Mouse (Mus musculus): ENCODE measurements at regions not wholly inside any gene's neighbourhood (a gene's known extent, or its start where the extent isn't known, plus 50 kb on each side); places are given as distances from the start of the nearest gene placed in this dataset.

DNA sequence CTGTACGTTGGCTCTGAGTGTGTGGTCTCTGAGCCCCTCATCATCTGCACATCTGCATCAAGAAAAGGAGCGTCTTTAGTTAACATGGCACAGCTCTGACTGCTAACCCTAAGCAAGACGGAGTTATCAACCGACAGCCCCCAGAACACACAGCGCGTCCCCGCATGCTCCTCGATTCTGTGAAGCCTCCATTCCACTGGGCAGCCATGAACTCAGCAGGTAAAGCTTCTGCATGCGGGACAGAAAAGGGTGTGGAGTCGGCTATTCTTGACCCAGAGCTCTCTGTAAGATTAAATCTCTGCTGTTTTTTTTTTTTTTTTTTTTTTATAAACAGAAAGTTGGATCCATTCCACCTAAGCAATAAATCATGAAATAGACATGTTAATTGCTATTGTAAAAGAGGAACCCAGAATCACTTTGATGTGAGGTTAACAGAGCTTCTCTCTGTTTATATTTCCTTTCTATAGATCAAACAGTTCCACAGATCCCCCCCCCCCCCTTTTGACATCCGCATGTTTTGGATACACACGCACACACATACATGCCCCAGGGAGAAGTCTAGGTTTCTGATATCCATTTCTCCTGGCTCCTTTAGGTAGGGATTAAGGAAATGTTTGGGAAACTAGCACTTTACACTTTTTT is 328.9 kb downstream of the Mex3b start:
- DNase-seq, result no peak

DNA sequence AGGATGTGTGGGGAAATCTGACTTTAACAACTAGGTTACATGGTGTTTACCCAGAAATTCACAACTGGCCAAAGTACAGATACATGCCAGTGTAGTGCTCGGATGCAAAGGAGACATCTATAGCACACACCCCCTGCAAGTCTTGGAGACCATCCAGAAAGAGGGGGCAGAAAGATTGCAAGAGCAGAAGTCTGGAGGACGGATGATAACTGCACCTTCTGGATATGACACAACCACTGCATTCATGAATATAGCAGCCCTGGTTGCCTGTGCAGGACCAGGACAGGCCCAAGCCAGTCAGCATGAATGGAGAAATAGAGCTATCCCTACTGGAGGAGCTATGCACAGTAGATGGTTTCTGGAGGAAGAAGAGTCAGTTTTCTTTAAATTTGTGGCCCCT is 330.4 kb downstream of the Mex3b start:
- no peak for DNase-seq

DNA sequence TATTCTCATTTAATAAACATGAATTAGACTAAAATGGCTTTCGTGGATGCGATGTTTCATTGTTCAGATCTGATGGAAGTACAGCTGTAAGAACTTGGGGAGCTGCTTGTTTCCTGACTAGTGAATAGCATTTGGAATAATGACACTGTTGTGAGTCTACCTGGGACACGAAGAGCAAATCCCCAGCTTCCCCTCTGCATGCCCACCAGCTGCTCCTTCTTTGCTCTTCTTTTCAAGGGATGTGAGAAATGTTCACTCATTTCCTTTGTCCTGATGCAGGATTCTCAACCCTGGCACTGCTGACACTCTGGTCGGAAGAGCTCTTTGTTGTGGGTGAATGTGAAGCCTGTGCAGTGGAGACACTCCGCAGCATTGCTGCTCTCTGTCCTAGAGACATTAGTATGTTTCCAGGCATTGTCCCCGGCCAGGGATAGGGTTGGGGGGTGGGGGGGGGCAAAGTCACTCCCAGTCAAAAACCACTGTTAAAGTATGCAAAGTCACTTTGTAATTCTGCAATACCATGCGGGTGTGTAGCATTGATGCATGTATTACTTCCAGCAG is 334.1 kb downstream of the Mex3b start:
- no peak for DNase-seq

DNA sequence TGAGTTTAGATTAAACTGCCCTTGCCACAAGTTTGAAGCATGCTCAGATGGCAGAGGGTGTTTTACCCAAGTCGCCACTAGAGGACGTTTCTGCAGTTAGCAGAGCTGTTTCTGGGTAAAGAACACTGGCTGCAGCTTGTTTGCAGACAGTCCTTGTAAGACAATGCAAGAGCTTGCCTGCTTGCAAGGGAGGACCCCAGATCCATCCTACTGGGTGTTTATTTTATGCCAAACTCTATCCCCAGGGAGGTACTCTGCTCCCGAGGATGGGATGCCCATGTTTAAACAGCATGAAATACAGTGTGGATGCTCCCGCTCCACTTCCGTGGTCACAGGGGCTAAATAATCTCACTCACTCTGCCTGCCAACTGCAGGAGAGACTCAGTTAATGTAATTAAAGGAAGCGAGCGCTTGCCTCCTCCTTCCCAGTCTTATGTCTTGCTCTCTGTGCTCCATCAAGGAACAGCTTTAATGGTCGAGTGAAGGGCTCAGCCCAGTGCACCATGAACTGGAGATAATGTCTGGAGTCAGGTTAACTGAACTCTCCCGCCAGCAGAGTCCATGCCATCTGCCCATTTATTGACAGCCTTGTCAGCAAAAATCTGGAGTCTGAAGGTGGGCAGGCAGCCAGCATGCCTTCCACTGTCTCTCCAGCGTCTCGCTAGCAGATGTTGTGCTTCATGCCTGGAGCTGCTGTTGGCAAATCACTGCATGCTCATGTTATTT is 334.8 kb downstream of the Mex3b start:
- peak; percentile 89 for DNase-seq

DNA sequence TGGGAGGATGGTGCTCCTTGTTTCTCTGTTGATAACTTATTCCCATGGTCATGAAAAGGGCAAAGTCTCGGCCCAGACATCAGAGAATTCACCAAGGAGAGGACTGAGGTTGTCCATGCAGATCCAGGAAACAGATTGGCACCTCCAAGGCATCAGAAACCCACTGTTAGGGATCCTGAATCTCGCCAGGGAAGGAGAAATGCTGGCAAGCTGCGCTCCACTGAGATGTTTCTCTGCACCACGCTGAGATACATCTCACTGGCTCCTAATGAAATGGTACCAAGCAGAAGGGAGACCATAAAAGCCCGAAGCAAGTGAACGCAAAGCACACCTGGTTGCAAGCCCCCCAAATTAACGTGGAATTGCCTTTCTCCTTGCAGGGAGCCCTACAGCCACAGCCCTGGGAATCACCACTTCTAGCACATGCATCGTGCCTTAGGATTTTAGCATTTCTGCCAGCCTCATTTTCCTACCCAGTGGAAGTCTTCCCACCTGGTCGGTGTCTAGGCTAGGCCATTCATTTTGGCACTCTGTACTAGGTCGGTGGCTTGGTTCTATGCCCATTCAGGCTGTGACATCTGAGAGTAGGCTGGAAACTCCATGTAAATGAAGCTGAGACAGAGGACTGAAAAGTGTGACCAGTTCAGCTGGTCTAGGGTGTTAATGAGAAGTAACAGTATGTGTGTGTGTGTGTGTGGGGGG is 336.3 kb downstream of the Mex3b start:
- DNase-seq, result no peak

DNA sequence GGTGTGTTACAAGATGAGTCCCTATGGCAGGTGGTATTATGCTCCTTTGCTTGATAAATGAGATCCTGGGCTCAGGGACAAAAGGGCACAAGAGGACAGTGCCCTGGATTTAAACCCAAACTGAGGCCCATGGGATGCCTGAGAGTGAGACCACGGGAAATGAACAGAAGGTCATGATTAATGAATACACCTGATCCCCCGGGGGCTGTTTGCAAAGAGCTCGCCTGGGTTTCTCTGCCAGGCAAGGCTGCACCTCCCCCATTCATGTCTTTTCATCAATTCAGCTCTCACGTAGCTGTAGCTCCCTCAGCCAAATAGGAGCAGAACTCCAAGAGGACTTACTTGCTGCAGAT is 336.9 kb downstream of the Mex3b start:
- DNase-seq, result peak; percentile 35

DNA sequence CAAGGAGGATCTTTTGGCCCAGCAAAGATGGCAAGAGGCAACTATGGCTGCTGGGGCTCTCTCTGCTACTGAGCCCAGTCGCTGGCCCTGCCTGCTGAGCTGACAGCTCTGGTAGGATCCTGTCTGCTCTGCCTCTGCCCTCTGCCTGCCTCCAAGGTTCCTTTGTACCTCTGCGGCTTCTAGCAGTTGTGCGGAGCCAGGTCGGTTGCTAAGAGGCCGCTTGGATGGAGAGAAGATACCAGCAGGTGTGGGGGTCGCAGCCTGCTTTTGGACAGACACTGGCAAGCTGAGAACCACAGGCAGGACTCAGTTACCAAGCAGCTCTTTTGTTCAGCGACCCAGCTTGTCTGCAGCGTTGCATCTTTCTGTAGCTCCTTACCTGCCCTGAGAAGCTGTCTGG is 337.6 kb downstream of the Mex3b start:
- peak; percentile 7 for DNase-seq

DNA sequence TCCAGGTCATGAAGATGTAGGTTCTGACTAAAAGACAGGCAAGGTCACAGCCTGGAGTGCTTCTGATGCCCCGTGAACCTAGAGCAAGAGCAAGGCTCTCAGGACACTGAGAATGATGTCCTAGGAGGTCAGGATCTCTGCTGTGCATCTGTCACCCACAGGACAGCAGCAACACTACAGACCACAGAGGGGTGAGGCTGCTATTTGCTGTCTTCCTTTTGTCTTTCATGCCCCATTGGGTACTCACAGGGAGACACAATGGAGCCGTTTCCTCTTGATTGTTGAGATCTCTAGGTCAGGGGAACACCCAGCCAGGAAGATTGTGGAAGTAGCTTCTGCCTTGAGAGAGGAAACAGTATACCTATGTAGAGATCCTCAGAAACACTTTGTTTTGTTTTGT is 339.9 kb downstream of the Mex3b start:
- DNase-seq, result no peak

DNA sequence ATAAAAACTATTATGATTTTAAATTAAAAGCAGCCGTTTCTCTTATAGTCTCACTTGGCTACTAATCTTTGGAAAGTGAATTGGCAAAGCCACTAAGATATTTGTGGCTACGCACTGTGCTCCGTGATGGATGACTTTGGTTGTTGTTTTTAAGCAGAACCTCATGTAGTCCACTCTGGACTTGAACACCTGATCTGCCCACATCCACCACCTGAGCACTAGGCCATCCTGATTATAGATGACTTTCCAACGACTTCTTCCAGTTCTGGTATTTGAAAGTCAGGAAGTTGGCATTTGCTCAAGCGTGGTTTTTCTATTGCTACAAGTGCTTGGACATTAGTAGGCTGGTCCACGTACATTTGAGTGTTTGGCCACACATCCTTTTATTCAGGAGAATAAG is 344.5 kb downstream of the Mex3b start:
- no peak for DNase-seq

DNA sequence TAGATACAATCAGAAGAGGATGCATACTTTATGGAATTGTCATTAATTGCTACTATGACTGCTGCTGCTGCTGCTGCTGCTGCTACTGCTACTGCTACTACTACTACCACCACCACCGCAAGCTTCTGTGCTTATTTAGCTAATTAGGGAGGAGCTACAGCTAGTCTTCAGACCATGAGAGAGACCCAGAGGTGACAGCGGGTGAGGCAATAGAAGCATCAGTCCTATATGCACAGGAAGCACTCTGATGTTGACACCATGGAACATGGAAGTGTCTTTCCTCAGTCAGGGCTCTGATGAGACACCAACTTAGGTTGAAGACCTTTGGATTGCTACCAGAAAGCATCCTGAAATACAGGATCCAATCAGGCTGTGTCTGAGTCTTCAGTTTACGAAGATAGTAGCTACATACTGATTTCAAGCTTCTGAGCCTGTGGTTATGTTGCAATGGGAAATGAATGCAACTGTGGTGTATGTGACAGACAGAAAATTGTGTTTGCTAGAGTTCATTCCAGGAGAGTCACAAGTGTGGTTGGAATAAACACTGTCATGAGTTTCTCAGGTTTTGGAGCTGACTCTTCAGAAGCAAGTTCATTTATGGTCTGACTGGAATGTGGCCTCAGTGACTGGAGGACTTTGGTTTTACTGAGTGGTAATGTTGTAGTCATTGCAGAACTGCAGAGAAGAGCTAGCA is 355.0 kb downstream of the Mex3b start:
- no peak for DNase-seq

DNA sequence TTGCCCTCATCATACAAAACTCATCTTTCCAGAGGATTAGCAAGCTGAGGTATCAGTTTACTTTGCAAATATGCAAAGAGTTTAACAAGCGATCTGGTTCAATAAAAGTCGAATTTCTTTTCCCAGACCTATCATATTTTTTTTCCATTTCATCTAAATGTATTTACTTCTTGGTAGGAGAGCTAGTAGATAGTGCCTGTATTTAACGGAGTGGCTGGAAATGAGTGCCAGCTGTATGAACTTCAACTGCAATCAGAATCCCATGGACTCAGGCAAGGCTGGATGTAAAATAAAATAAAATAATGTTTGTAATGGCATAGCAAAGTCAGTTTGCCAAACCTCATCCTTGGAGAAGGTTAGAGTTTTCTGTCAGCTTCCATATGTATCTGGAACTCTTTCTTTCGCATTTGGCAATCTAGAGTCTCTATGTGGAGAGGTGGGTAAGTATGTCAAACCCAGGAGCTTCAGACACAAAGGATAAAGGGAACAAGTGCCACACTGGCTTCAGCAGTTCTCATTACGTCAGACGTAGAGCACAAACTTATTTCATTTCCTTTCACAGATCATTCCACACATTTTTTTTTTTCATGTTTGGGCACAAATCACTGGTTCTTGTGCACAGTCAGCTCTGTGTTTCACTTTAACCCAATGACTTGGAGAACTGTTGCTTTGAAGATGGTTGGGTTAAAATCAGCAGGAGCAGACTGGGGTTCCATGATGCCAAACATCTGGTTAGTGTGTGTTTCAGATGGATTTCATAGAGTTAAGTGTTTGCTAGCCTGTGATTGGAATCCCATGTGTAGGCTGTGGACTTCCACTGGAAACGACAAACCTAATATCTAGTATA is 357.2 kb upstream of the Tmc3 start:
- no peak for DNase-seq

DNA sequence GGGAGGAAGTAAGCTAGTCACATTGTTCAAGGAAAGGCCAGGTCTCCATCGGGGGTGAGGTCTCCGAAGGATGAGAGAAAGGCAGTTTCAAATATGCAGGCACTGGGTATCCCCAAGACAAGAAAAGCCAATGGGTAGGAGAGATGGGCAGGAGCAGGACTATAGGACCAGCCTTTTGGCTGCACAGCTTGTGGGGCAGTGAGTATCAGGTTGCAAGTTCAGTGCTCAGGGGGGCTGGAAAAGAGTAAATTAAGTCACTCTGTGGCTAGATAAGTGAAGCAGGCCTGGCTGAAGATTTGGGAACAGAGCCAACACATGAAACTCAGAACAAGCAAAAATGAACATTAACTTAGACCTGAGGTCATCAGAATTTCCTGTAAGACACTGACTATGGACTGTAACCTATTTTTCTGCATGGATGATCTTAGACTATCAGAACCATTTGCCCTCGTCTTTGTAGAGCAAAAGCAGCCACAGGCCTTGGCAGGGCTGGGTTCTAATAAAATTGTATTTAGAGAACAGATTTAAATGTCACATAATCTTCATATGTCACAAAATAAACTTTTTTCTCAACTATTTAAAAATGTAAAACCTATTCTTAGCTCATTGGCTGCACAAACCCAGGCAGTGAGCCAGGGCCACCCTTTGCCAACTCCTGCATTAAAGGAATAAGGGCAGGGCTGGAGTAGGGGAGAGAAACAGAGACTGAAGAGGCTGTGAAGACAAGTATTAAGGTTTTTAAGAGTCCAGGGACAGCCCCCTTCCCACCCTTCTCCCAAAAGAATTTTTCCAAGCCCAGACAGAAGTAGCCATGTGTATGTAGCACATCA is 354.0 kb upstream of the Tmc3 start:
- DNase-seq, result no peak

DNA sequence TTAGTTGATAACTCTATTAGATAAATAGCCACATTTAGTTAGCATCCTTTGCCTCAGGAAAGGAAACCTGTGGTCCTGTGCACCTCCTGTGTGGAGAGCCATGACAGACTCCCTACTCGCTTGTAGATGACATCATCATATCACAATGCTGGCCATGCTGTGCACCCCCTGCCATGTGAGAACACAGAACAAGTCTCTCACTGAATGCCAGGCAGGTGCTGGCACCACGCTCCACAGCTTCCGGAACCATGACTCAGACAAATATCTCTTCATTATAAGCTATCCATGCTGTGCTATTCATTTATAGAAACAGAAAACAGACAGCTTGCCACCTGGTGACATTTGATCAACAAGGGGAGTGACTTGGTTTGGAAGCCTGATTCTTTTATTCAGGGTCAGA is 349.1 kb upstream of the Tmc3 start:
- peak; percentile 19 for DNase-seq

DNA sequence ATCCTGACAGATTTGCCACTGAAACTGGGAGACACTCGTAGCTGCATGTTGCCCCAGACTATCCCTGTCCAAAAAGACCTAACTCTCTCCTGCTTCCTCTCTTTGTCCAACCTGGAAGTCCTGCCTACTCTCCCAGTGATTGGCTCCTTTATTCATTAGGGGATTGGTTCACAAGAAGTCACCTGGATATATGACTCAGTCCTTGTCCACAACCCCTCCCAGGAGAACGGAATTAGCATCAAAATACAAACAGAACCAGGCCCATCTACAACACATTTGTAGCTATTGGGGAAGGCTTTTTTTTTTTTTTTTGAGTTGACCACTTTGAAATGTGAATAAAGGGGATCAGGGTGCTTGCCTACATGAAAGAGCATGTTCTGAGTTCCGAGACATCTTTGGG is 347.4 kb upstream of the Tmc3 start:
- no peak for DNase-seq

DNA sequence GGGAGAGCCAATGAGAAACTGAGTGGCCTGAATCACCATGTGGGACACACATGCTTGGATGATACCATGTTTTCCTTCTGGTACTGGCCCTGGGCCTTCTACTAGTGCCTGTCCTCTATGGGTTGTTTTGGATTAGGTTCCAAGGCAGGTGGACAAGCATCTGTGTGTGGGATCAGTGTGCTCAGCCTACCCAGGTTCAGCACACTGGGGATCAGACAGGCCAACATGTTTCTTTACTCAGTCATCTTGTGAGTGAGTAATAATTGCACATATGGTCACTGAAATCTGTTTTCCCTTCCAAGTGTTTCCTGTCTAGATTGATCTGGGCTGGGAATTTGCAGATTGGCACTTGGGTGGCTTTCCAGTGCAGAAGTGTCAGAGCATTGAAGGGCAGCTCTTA is 346.6 kb upstream of the Tmc3 start:
- DNase-seq, result peak; percentile 11

DNA sequence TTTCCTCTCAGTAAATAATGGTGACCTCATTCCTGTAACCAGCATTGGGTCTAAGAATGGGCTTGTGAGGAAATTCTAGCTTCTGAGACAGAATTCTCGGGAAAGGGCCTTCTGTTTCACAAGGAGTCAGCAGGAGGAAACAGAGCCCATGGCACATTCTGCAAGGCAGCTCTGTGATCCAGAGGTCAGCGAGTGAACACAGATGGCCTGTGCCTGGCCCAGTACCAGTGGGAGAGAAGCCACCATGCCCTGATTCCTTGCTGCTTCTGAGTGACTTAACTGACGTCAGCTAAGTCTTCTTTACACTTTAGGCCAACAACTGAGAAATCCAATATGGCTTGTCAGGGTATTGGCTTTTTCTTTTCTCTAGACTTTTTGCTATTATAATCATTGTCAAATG is 342.5 kb upstream of the Tmc3 start:
- no peak for DNase-seq

DNA sequence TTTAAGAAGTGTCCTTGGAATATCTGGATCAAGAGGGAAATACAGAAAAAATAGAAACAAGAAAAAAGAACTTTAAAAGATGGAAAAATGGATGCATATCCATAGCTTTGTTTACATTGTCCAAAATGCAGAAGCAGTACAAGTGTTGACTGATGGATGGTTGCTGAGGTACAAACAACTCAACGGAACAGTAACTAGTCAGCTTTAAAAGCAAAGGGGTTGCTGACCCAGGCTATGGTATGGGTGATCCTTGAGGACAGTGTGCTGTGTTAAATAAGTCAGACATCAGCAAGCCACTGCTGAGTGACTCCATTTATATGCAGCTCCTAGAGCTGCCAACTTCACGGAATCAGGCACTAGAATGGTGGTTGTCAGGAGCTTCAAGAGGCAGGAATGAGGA is 338.9 kb upstream of the Tmc3 start:
- no peak for DNase-seq

DNA sequence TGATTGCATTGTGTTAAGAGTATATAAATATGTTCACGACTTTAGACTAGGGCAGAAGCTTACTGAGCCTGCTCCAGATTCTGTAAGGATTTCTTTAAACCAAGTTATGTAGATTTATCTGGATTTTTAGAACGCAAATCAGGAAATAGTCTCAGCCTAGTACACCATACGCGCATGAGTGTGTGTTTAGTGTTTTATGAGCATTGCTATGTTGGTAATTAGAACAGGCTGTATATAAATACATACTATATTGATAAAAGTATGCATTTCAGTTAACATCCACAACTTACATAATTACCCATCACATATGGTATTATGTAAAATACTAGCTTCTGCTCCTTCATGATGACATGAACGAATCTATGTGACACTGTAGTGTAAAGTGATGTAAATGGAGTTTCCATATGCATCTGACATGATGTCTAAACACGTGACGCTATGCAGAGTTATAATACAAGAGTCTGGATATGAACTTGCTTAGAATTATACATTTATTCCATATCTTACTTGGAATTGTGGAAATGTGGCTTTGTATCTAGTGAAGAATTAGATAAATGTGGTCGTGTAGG is 332.6 kb upstream of the Tmc3 start:
- no peak for DNase-seq

DNA sequence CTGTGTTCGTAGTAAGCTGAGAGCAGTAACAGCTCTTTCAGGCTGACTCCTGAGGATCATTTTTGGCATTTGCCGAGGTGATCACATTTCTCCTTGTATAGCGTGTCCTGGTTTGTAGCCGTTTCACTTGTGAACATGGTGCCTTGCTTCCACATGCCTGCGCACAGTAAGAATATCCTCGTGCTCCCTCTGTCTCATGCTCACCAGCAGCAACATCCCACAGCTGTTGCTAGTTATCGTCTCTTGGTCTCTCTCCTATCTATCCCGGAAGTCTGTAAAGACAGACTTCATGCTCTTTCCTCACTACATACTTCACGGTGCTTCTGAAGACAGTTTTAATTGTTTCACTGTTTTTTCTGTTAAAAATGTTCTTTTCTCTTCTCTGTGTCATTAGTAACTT is 331.7 kb upstream of the Tmc3 start:
- no peak for DNase-seq

DNA sequence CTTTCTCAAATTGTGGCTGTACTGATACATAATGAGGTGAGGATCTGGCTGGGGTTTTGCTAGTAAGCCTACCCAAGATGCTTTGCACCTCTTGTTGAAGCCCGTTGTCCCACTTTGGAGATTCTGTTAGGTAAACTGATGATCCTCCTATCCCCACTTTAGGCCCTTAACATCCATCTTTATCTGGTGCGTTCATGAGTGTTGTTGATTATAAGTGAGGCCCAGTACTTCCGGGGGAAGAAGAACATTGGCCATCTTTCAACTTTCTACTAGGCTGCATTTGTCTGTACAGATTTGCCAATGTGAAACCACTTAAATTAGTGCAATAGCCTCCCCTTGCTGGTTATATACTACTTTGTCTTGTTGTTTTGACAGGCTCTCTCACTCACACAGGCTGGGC is 331.3 kb upstream of the Tmc3 start:
- DNase-seq, result no peak

DNA sequence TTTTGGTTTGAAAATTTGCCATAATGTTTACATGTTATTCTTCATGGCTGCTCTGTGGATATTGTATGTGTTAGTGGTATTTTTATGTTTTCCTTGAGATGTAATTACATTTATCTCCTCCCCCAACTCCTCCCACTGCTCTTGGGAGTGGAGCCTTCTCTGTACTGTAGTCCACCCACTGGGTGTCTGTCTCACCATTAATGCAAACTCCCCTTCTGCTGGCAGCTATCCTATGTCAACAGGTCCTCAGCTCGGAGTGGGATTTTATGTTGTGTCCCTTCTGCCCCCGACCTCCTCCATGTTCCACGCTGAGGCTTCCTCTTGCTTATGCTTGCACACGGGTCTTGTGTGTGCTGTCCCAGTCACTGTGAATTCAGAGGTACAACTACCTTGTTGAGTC is 330.3 kb upstream of the Tmc3 start:
- DNase-seq, result no peak

Measured in retina, postnatal 1 day (tissue).